Mouse (Mus musculus) heart, postnatal 0 days (tissue): ENCODE results near the gene Gabarapl1.

Experiments used
- CTCF ChIP-seq: IDR thresholded peaks from 2 replicates; pipeline ENCODE4 v1.5.1; 2016; ENCODE audit warnings: antibody characterized with exemption, control low read depth, low read depth
- EP300 ChIP-seq: IDR thresholded peaks from 2 replicates; pipeline ENCODE4 v1.6.1; 2016; ENCODE audit warnings: antibody characterized with exemption, low read depth

DNA sequence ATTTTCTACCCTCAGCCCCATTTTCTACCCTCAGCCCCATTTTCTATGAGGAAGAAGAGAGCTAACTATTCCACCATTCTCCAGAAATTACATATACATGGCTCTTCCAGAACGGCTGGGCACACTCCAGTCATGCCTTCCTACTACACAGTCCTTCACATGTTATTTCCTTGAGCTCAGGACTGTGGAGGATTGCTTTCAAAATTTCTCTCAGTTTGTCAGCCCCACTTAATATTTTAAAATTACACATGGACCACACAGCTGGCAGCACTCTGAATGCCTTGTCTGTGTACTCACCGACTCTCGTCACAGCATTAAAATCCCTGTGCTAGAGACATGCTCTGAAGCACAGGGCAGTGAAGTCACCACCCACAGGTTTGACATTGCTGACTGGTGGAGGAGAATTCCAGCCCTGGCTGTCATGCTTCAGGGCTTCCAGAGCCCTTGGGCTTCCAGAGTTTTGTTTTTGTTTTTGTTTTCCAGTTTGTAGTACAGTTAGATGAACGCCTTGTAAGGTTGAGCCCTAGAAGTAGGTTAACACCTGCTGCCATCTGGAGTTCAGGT is 1.7 kb downstream of the Gabarapl1 start:
- TF ChIP-seq CTCF, result no peak
- no peak for TF ChIP-seq EP300
